ENCODE assay signal across 8 mouse cellular contexts in genomic region chr4:88438326-88438989, GRCm38 (mm10). TPM values are rescaled to one million over a fixed set of nuclear protein-coding genes. Genes with fewer than 3 reads are reported as not detected.
A peak's percentile ranks its signal among the peaks of the same experiment; 100 is the strongest.
DNase-seq lines count a peak whose midpoint lies in the region; ATAC-seq and TF ChIP-seq lines count a peak whose summit lies in the region.

Gene Hacd4, minus strand, starts transcription at chr4:88438928.

- H3K27ac ChIP-seq in MEL (ENCODE audit: control insufficient read depth, low read depth, low read length) = peak within 1 kb of the TSS; percentile 45
- no peak within 1 kb of the TSS for H3K27ac ChIP-seq in heart, postnatal 0 days (ENCODE audit: low read depth)
- peak within 1 kb of the TSS; percentile 96 for H3K27ac ChIP-seq in macrophage

- WGBS in heart, postnatal 0 days = 6% methylated on average over 14 of the region's 14 CpGs
- 2% methylated on average over 14 of the region's 14 CpGs for WGBS in macrophage (ENCODE audit: missing documents)

- TF ChIP-seq CTCF in MEL (IDR thresholded peaks at IDR 0.05 in 2 of 3, conservative IDR thresholded peaks at IDR 0.05 in 1 of 3; ENCODE audit: control insufficient read depth in 1 of 3, insufficient read depth in 1 of 3, low read depth in 2 of 3, low read length in 3 of 3, poor library complexity in 1 of 3, severe bottlenecking in 1 of 3) = no peak
- no peak for TF ChIP-seq CTCF in heart, postnatal 0 days (IDR thresholded peaks at IDR 0.05; ENCODE audit: low read depth)

- H3K4me3 ChIP-seq in MEL (ENCODE audit: control insufficient read depth in 1 of 2, insufficient read depth in 1 of 2, low read depth in 2 of 2, low read length in 2 of 2) (peak within 1 kb of the TSS; percentile 40 to 41), macrophage (ENCODE audit: inconsistent target) (peak within 1 kb of the TSS; percentile 76)
- peak within 1 kb of the TSS; percentile 51 for H3K4me3 ChIP-seq in heart, postnatal 0 days (ENCODE audit: low read depth, low read length)

- H3K79me2 ChIP-seq in MEL (ENCODE audit: control insufficient read depth, insufficient read depth, low read length, poor library complexity) (no peaks in the 10 kb centered on the region), macrophage (ENCODE audit: inconsistent target) (peaks cover 49% of the 10 kb centered on the region)

- peak; percentile 72; the same call in 1 of the 2 replicates for ATAC-seq in erythroid progenitor cell, adult 5-6 weeks (replicated peaks; ENCODE audit: low FRiP score, poor library complexity, severe bottlenecking)
- peak; percentile 84 for ATAC-seq in heart, postnatal 0 days (ENCODE audit: insufficient read depth, low read depth)

- DNase-seq in MEL (ENCODE audit: low read depth, low spot score) = peak; percentile 43
- DNase-seq in adrenal gland, postnatal 25 days = peak; percentile 73
- DNase-seq in heart, postnatal 0 days (ENCODE audit: low spot score) = no peak
- peak; percentile 83 to 89 for DNase-seq in kidney, postnatal 25 days
- peak; percentile 23 for DNase-seq in right cerebral cortex, postnatal 25 days
- no peak for DNase-seq in thymus, postnatal 25 days

- no peak for TF ChIP-seq POLR2A in MEL (IDR thresholded peaks at IDR 0.05; ENCODE audit: control insufficient read depth in 1 of 2, insufficient read depth in 1 of 2, low read depth in 1 of 2, low read length in 2 of 2, poor library complexity in 1 of 2)

- no peak for TF ChIP-seq RAD21 in MEL (IDR thresholded peaks at IDR 0.05; ENCODE audit: low read depth, low read length)

- peak within 1 kb of the TSS; percentile 29 for H3K9ac ChIP-seq in MEL (ENCODE audit: control insufficient read depth, low read depth, low read length, poor library complexity, severe bottlenecking)
- peak within 1 kb of the TSS; percentile 54 for H3K9ac ChIP-seq in heart, postnatal 0 days (replicated peaks; ENCODE audit: low read depth, low read length)

- H3K27me3 ChIP-seq in MEL (ENCODE audit: control insufficient read depth in 1 of 2, insufficient read depth in 2 of 2, low read length in 2 of 2) = no peaks in the 10 kb centered on the region
- H3K27me3 ChIP-seq in heart, postnatal 0 days (ENCODE audit: control insufficient read depth, insufficient read depth, low read length) = no peaks in the 10 kb centered on the region

- peaks cover 0 to 38% of the 10 kb centered on the region in 2 experiments; a peak in 2 of 4 replicates for H3K36me3 ChIP-seq in MEL (ENCODE audit: control insufficient read depth in 1 of 2, insufficient read depth in 2 of 2, low read length in 2 of 2)
- no peaks in the 10 kb centered on the region for H3K36me3 ChIP-seq in heart, postnatal 0 days (replicated peaks; ENCODE audit: control insufficient read depth, insufficient read depth, low read length)
- H3K36me3 ChIP-seq in macrophage (ENCODE audit: inconsistent target) = peaks cover 24% of the 10 kb centered on the region; the same call in 1 of the 2 replicates

- H3K4me2 ChIP-seq in heart, postnatal 0 days (ENCODE audit: low read depth, low read length) = peak within 1 kb of the TSS; percentile 75

- no peaks in the 10 kb centered on the region for H3K9me3 ChIP-seq in MEL (replicated peaks; ENCODE audit: insufficient read depth, low read length)
- H3K9me3 ChIP-seq in heart, postnatal 0 days (replicated peaks; ENCODE audit: control insufficient read depth, low read length) = no peaks in the 10 kb centered on the region

- no peak for TF ChIP-seq EP300 in MEL (IDR thresholded peaks at IDR 0.05; ENCODE audit: low read depth in 1 of 2, low read length in 2 of 2)
- no peak for TF ChIP-seq EP300 in heart, postnatal 0 days (IDR thresholded peaks at IDR 0.05; ENCODE audit: low read depth)

- H3K4me1 ChIP-seq in MEL (ENCODE audit: control insufficient read depth in 1 of 2, insufficient read depth in 2 of 2, low read length in 2 of 2) = peaks cover 6 to 38% of the 10 kb centered on the region in 2 experiments
- peaks cover 13% of the 10 kb centered on the region; the same call in 1 of the 2 replicates for H3K4me1 ChIP-seq in heart, postnatal 0 days (ENCODE audit: control insufficient read depth, insufficient read depth)

TF ChIP-seq in MEL, 35 proteins besides CTCF, POLR2A, EP300 and RAD21:
- no peak for TF ChIP-seq UBTF (IDR thresholded peaks at IDR 0.05; ENCODE audit: borderline replicate concordance, insufficient read depth, low read depth, low read length)
- no peak for TF ChIP-seq GATA1 (IDR thresholded peaks at IDR 0.05; ENCODE audit: low read depth, low read length)
- no peak for TF ChIP-seq CHD1 (IDR thresholded peaks at IDR 0.05; ENCODE audit: low read depth, low read length)
- TF ChIP-seq POLR2AphosphoS2 (IDR thresholded peaks at IDR 0.05; ENCODE audit: low read length) = no peak
- no peak for TF ChIP-seq MYC (IDR thresholded peaks at IDR 0.05; ENCODE audit: low read depth, low read length)
- no peak for TF ChIP-seq MYB (IDR thresholded peaks at IDR 0.05; ENCODE audit: low read depth, low read length)
- TF ChIP-seq ZNF384 (IDR thresholded peaks at IDR 0.05; ENCODE audit: low read depth, low read length) = no peak; the same call in 1 of the 2 replicates
- TF ChIP-seq NELFE (IDR thresholded peaks at IDR 0.05; ENCODE audit: low read depth, low read length) = no peak
- no peak for TF ChIP-seq SIN3A (IDR thresholded peaks at IDR 0.05; ENCODE audit: low read length)
- TF ChIP-seq BHLHE40 (IDR thresholded peaks at IDR 0.05; ENCODE audit: borderline replicate concordance, low read depth, low read length) = no peak
- TF ChIP-seq RCOR1 (IDR thresholded peaks at IDR 0.05; ENCODE audit: low read depth, low read length) = no peak
- no peak for TF ChIP-seq USF2 (IDR thresholded peaks at IDR 0.05; ENCODE audit: borderline replicate concordance in 1 of 2, insufficient read depth in 1 of 2, low read depth in 1 of 2, low read length in 2 of 2)
- TF ChIP-seq CHD2 (IDR thresholded peaks at IDR 0.05; ENCODE audit: low read length) = no peak
- TF ChIP-seq JUND (IDR thresholded peaks at IDR 0.05; ENCODE audit: low read depth, low read length) = no peak
- TF ChIP-seq SMC3 (IDR thresholded peaks at IDR 0.05; ENCODE audit: low read depth, low read length) = no peak

RNA-seq across cellular contexts. Expression of gene Hacd4, which starts in this region (rescaled TPM):
- total RNA-seq in MEL (2012; rRNA removed) = 0.19 and 0.39 TPM in 2 replicates
- polyA plus RNA-seq in MEL (2012; ENCODE audit: insufficient read depth in 1 of 2, insufficient read length in 2 of 2, low read depth in 1 of 2, low replicate concordance in 2 of 2, missing spikeins in 1 of 2) = under 1 TPM in 1 of 2 experiments, not detected in 1; 0.64 TPM
- 3.9 and 4.9 TPM in 2 replicates for total RNA-seq in adrenal gland, postnatal 25 days (2021)
- total RNA-seq in erythroid progenitor cell, adult 5-6 weeks (2015; ENCODE audit: low replicate concordance) = 4.2 and 10.1 TPM in 2 replicates
- 3.2 and 4.6 TPM in 2 replicates for total RNA-seq in erythroid progenitor cell, adult 5-6 weeks (2017; ENCODE audit: low replicate concordance)
- total RNA-seq in heart, postnatal 0 days (2014; rRNA removed; ENCODE audit: low replicate concordance) = 6.6 and 7.0 TPM in 2 replicates
- polyA plus RNA-seq in heart, postnatal 0 days (2015; fragmentation: Nextera tagmentation; extraction: Ambion mirVana) = 5.9 and 6.2 TPM in 2 replicates
- 100 to 1,000 TPM in 1 of 26 experiments, 10 to 100 TPM in 25; 11.7 to 104 (median 41.1) TPM for total RNA-seq in macrophage (2018; cell fraction: chromatin; rRNA removed)
- total RNA-seq in macrophage (2018; cell fraction: cytosol; rRNA removed) = 100 to 1,000 TPM; 120 to 230 (median 186) TPM
- 100 to 1,000 TPM in 15 of 26 experiments, 10 to 100 TPM in 11; 20.5 to 230 (median 108) TPM for total RNA-seq in macrophage (2018; cell fraction: nucleus; rRNA removed)
- 53.4 to 180 TPM (median 165 TPM) in 3 replicates for polyA plus RNA-seq in macrophage (2018)

Comparison
In these comparisons a context has a peak if more than half of its experiments do, and no peak if none do; other contexts are left out.
1. Peak in DNase-seq, H3K4me3 ChIP-seq, H3K27ac ChIP-seq and H3K9ac ChIP-seq in MEL; RNA of the gene not detected or under 1 TPM.
2. DNase-seq: peak in adrenal gland, postnatal 25 days (single experiment), kidney, postnatal 25 days (2 of 2) and right cerebral cortex, postnatal 25 days (single experiment); none in heart, postnatal 0 days (single experiment) and thymus, postnatal 25 days (single experiment).
3. Peak in every context shown above with its lines, with median percentiles within 50 percentile points of each other: H3K4me3 ChIP-seq.